Mouse (Mus musculus): Measurements from ENCODE around the gene Egfl8. TPM values are rescaled to one million over a fixed set of nuclear protein-coding genes. Genes with fewer than 3 reads are reported as not detected.

Gene Egfl8
- total RNA-seq, 2 experiments from 2014 or later = 6.1 to 9.9 TPM

- no peak for DNase-seq
Observed at GRCm38 (mm10) chr17:34572361-34572760, 43.4 kb downstream of the Egfl8 start.

GRCm38 (mm10) chr17:34571875-34572274 lies 43.9 kb downstream of the Egfl8 start:
- DNase-seq = no peak

- no peak for DNase-seq
Observed at GRCm38 (mm10) chr17:34569919-34570318, 45.9 kb downstream of the Egfl8 start.

- no peak for DNase-seq
Observed at GRCm38 (mm10) chr17:34568421-34568820, 47.4 kb downstream of the Egfl8 start.

- DNase-seq = no peak
Observed at GRCm38 (mm10) chr17:34567311-34567710, 48.5 kb downstream of the Egfl8 start.

GRCm38 (mm10) chr17:34564796-34565195 lies 51.0 kb downstream of the Egfl8 start:
- peak; percentile 47 for DNase-seq

GRCm38 (mm10) chr17:34564003-34564421 lies 51.8 kb downstream of the Egfl8 start, which contains the start of gene Notch4:
TSS of gene Notch4 (plus strand) at chr17:34564268.
- DNase-seq = peak; percentile 54

GRCm38 (mm10) chr17:34563354-34563753 lies 52.4 kb downstream of the Egfl8 start:
- DNase-seq = no peak

Other genes starting within 250 kb of the Egfl8 start
- gene Btnl1, start 238.8 kb downstream of the Egfl8 start, total RNA-seq (2021) = not detected
- 1 to 10 TPM; 1.5 to 3.6 TPM for gene BC051142, start 217.2 kb downstream of the Egfl8 start, total RNA-seq (2021)
- gene Btnl4, start 138.7 kb downstream of the Egfl8 start, total RNA-seq (2021) = not detected
- not detected for gene Btnl6, start 98.6 kb downstream of the Egfl8 start, total RNA-seq (2021)
- gene Notch4, start 51.7 kb downstream of the Egfl8 start, total RNA-seq (2021) = 10 to 100 TPM; 34.9 to 36.3 TPM
- gene Gpsm3, start 26.2 kb downstream of the Egfl8 start, total RNA-seq (2021) = 10 to 100 TPM; 11.0 to 12.1 TPM
- gene Pbx2, start 24.7 kb downstream of the Egfl8 start, total RNA-seq (2021) = 10 to 100 TPM; 39.0 to 52.4 TPM
- 1 to 10 TPM; 2.0 to 4.3 TPM for gene Ager, start 18.1 kb downstream of the Egfl8 start, total RNA-seq (2021)
- gene Rnf5, start 12.3 kb downstream of the Egfl8 start, total RNA-seq (2021) = 10 to 100 TPM; 70.4 to 71.5 TPM
- gene Agpat1, start 11.7 kb downstream of the Egfl8 start, total RNA-seq (2021) = 10 to 100 TPM; 92.7 TPM
- gene Ppt2, start 12.5 kb upstream of the Egfl8 start, total RNA-seq (2021) = 10 to 100 TPM; 47.8 to 48.0 TPM
- 1 to 10 TPM; 4.5 to 7.9 TPM for gene Prrt1, start 13.6 kb upstream of the Egfl8 start, total RNA-seq (2021)
- 10 to 100 TPM; 11.8 to 14.4 TPM for gene Fkbpl, start 28.8 kb upstream of the Egfl8 start, total RNA-seq (2021)
- 10 to 100 TPM; 37.8 to 40.1 TPM for gene Atf6b, start 31.2 kb upstream of the Egfl8 start, total RNA-seq (2021)
- 10 to 100 TPM; 40.6 to 47.3 TPM for gene Tnxb, start 54.6 kb upstream of the Egfl8 start, total RNA-seq (2021)
- 100 to 1,000 TPM in 1 of 2 experiments, 10 to 100 TPM in 1; 88.4 to 156 TPM for gene C4b, start 127.9 kb upstream of the Egfl8 start, total RNA-seq (2021)
- 1,000 to 10,000 TPM; 2,477 to 2,588 TPM for gene Cyp21a1, start 188.6 kb upstream of the Egfl8 start, total RNA-seq (2021)
- gene Stk19, start 221.0 kb upstream of the Egfl8 start, total RNA-seq (2021) = 10 to 100 TPM; 31.8 to 33.0 TPM
- 10 to 100 TPM; 45.1 to 52.2 TPM for gene Dxo, start 221.0 kb upstream of the Egfl8 start, total RNA-seq (2021)
- gene Skiv2l, start 234.2 kb upstream of the Egfl8 start, total RNA-seq (2021) = 10 to 100 TPM; 49.2 to 60.8 TPM
- gene Nelfe, start 234.4 kb upstream of the Egfl8 start, total RNA-seq (2021) = 10 to 100 TPM; 44.2 to 48.4 TPM
- gene Cfb, start 246.5 kb upstream of the Egfl8 start, total RNA-seq (2021) = 100 to 1,000 TPM; 158 to 363 TPM